Mouse (Mus musculus): Measurements from ENCODE around the gene Rpl18. TPM values are rescaled to one million over a fixed set of nuclear protein-coding genes. Genes with fewer than 3 reads are reported as not detected.

The Rpl18 gene
- polyA plus RNA-seq, 1 experiment = 1,792 TPM

GRCm38 (mm10) chr7:45700301-45701015 lies 14.8 kb upstream of the Rpl18 start:
- TF ChIP-seq POLR2A (IDR thresholded peaks at IDR 0.05; ENCODE audit: low read depth, low read length) (no peak), CTCF (IDR thresholded peaks at IDR 0.05; ENCODE audit: extremely low read depth, insufficient read depth, insufficient read length, insufficient replicate concordance) (no peak)
- no peak overlapping the region for H3K27ac ChIP-seq (ENCODE audit: insufficient read depth, low read length)
- peak in 1 of 2 experiments; percentile 70 for DNase-seq (ENCODE audit: low read depth in 1 of 2, low spot score in 2 of 2)
- H3K4me3 ChIP-seq (ENCODE audit: extremely low read depth, insufficient read depth, insufficient read length) = peak overlapping the region; percentile 18; the same call in 1 of the 2 replicates
- H3K27me3 ChIP-seq (ENCODE audit: control insufficient read depth, insufficient read depth, low read length) = peaks cover 11% of the 10 kb centered on the region
- WGBS = 4% methylated on average over 20 of the region's 20 CpGs
- H3K36me3 ChIP-seq (ENCODE audit: control insufficient read depth, insufficient read depth, low read length) = no peaks in the 10 kb centered on the region
- H3K4me1 ChIP-seq (ENCODE audit: control insufficient read depth, insufficient read depth, insufficient read length) = peaks cover 18% of the 10 kb centered on the region

GRCm38 (mm10) chr7:45701072-45701471 lies 14.2 kb upstream of the Rpl18 start:
- H3K4me3 ChIP-seq (ENCODE audit: extremely low read depth, insufficient read depth, insufficient read length) = no peak overlapping the region
- H3K27ac ChIP-seq (ENCODE audit: insufficient read depth, low read length) = no peak overlapping the region
- H3K4me1 ChIP-seq (ENCODE audit: control insufficient read depth, insufficient read depth, insufficient read length) = peaks cover 18% of the 10 kb centered on the region
- no peak for TF ChIP-seq CTCF (IDR thresholded peaks at IDR 0.05; ENCODE audit: extremely low read depth, insufficient read depth, insufficient read length, insufficient replicate concordance)
- TF ChIP-seq POLR2A (IDR thresholded peaks at IDR 0.05; ENCODE audit: low read depth, low read length) = no peak
- no peak for DNase-seq (ENCODE audit: low read depth in 1 of 2, low spot score in 2 of 2)
- no peaks in the 10 kb centered on the region for H3K36me3 ChIP-seq (ENCODE audit: control insufficient read depth, insufficient read depth, low read length)
- WGBS = 57% methylated on average over 11 of the region's 11 CpGs
- H3K27me3 ChIP-seq (ENCODE audit: control insufficient read depth, insufficient read depth, low read length) = peaks cover 11% of the 10 kb centered on the region

GRCm38 (mm10) chr7:45701607-45702006 lies 13.7 kb upstream of the Rpl18 start:
- no peak overlapping the region for H3K4me3 ChIP-seq (ENCODE audit: extremely low read depth, insufficient read depth, insufficient read length)
- no peak for DNase-seq (ENCODE audit: low read depth in 1 of 2, low spot score in 2 of 2)
- H3K27me3 ChIP-seq (ENCODE audit: control insufficient read depth, insufficient read depth, low read length) = peaks cover 11% of the 10 kb centered on the region
- no peak overlapping the region for H3K27ac ChIP-seq (ENCODE audit: insufficient read depth, low read length)
- no peaks in the 10 kb centered on the region for H3K36me3 ChIP-seq (ENCODE audit: control insufficient read depth, insufficient read depth, low read length)
- TF ChIP-seq POLR2A (IDR thresholded peaks at IDR 0.05; ENCODE audit: low read depth, low read length) = no peak
- TF ChIP-seq CTCF (IDR thresholded peaks at IDR 0.05; ENCODE audit: extremely low read depth, insufficient read depth, insufficient read length, insufficient replicate concordance) = no peak
- 92% methylated on average over 11 of the region's 11 CpGs for WGBS
- peaks cover 18% of the 10 kb centered on the region for H3K4me1 ChIP-seq (ENCODE audit: control insufficient read depth, insufficient read depth, insufficient read length)

GRCm38 (mm10) chr7:45702316-45702715 lies 12.9 kb upstream of the Rpl18 start:
- TF ChIP-seq POLR2A (IDR thresholded peaks at IDR 0.05; ENCODE audit: low read depth, low read length) (no peak), CTCF (IDR thresholded peaks at IDR 0.05; ENCODE audit: extremely low read depth, insufficient read depth, insufficient read length, insufficient replicate concordance) (no peak)
- Histone ChIP-seq H3K4me1 (ENCODE audit: control insufficient read depth, insufficient read depth, insufficient read length) (peaks cover 19% of the 10 kb centered on the region), H3K27ac (ENCODE audit: insufficient read depth, low read length) (no peak overlapping the region), H3K36me3 (ENCODE audit: control insufficient read depth, insufficient read depth, low read length) (no peaks in the 10 kb centered on the region), H3K27me3 (ENCODE audit: control insufficient read depth, insufficient read depth, low read length) (peaks cover 11% of the 10 kb centered on the region), H3K4me3 (ENCODE audit: extremely low read depth, insufficient read depth, insufficient read length) (no peak overlapping the region)
- 93% methylated on average over 11 of the region's 11 CpGs for WGBS
- no peak for DNase-seq (ENCODE audit: low read depth in 1 of 2, low spot score in 2 of 2)

- 90% methylated on average over 17 of the region's 17 CpGs for WGBS
- Histone ChIP-seq H3K4me1 (ENCODE audit: control insufficient read depth, insufficient read depth, insufficient read length) (peaks cover 20% of the 10 kb centered on the region), H3K27ac (ENCODE audit: insufficient read depth, low read length) (no peak overlapping the region), H3K4me3 (ENCODE audit: extremely low read depth, insufficient read depth, insufficient read length) (no peak overlapping the region), H3K27me3 (ENCODE audit: control insufficient read depth, insufficient read depth, low read length) (peaks cover 11% of the 10 kb centered on the region), H3K36me3 (ENCODE audit: control insufficient read depth, insufficient read depth, low read length) (no peaks in the 10 kb centered on the region)
- TF ChIP-seq CTCF (IDR thresholded peaks at IDR 0.05; ENCODE audit: extremely low read depth, insufficient read depth, insufficient read length, insufficient replicate concordance) = no peak
- no peak for TF ChIP-seq POLR2A (IDR thresholded peaks at IDR 0.05; ENCODE audit: low read depth, low read length)
- DNase-seq (ENCODE audit: low read depth in 1 of 2, low spot score in 2 of 2) = no peak
These were observed 12.3 kb upstream of the Rpl18 start for GRCm38 (mm10) chr7:45702809-45703520.

GRCm38 (mm10) chr7:45703521-45704033 lies 11.7 kb upstream of the Rpl18 start:
- Histone ChIP-seq H3K4me3 (ENCODE audit: extremely low read depth, insufficient read depth, insufficient read length) (0 out of 2 replicates have a peak overlapping the region, but pooled peaks have one; percentile 57), H3K27me3 (ENCODE audit: control insufficient read depth, insufficient read depth, low read length) (peaks cover 11% of the 10 kb centered on the region), H3K36me3 (ENCODE audit: control insufficient read depth, insufficient read depth, low read length) (no peaks in the 10 kb centered on the region), H3K4me1 (ENCODE audit: control insufficient read depth, insufficient read depth, insufficient read length) (peaks cover 26% of the 10 kb centered on the region), H3K27ac (ENCODE audit: insufficient read depth, low read length) (peak overlapping the region; percentile 83)
- no peak for TF ChIP-seq POLR2A (IDR thresholded peaks at IDR 0.05; ENCODE audit: low read depth, low read length)
- no peak for TF ChIP-seq CTCF (IDR thresholded peaks at IDR 0.05; ENCODE audit: extremely low read depth, insufficient read depth, insufficient read length, insufficient replicate concordance)
- 55% methylated on average over 12 of the region's 12 CpGs for WGBS
- no peak for DNase-seq (ENCODE audit: low read depth in 1 of 2, low spot score in 2 of 2)

Data from spleen, adult 2 months (tissue).